Mouse (Mus musculus) urinary bladder, postnatal 10 days (tissue): ENCODE measurements around the gene Gm38394.

ENCODE experiments used
- DNase-seq: peaks from one replicate; pipeline ENCODE4 v3.0.0; 2022; ENCODE audit warnings: low spot score

The Gm38394 gene

DNA sequence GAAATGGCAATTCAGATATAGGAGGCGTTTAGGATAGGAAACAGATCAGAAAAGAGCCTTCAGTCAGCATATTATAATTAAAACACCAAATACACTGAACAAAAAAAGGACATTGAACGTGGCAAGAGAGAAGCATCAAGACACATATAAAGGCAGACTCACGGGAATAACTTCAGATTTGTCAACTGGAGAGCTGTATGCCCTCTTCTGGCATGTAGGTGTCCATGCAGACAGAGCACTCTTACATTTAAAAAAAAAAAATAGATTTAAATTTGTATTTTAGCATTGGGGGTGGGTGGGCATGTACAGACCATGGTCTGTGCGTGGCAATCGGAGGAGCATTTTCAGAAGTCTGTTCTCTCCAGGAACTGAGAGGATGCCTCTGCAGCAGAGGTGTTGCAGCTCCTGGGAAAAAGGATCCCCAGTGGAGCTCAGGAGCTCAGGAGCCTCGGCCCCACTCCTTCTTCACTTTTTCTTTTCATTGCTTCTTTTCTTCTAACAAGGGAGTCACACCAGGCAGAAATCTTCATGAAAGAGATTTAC is 75.1 kb downstream of the Gm38394 start:
- DNase-seq: no peak

DNA sequence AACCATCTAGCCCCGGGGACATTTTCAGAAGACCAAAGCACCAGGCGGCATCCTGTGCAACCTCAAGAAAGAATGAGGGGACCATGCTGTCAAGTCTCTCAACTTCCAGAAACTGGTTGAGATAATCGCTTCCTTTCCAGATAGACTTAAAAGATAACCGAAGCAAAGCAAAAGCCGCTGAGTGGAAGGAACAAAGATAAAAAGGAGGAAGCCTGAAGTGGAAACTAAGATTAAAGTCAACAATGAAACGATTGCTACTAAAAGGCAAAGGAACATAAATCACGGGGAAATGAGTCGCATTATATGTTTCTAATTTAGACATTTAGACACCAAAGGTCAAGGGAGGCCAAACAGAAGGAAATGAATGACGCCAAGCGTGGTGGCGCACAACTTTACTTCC is 89.8 kb downstream of the Gm38394 start:
- no peak for DNase-seq
